Mouse (Mus musculus): ENCODE results near the gene Syncrip. TPM values are rescaled to one million over a fixed set of nuclear protein-coding genes. Genes with fewer than 3 reads are reported as not detected.
A peak's percentile ranks its signal among the peaks of the same experiment; 100 is the strongest.
"Not testable (repeated sequence)": the region's sequence is repeated elsewhere in the genome, so short reads cannot be mapped to it uniquely, and the experiment has no call there.

Syncrip gene
- 27.3 and 30.1 TPM in 2 replicates for polyA plus RNA-seq (2012; rRNA removed)

DNA sequence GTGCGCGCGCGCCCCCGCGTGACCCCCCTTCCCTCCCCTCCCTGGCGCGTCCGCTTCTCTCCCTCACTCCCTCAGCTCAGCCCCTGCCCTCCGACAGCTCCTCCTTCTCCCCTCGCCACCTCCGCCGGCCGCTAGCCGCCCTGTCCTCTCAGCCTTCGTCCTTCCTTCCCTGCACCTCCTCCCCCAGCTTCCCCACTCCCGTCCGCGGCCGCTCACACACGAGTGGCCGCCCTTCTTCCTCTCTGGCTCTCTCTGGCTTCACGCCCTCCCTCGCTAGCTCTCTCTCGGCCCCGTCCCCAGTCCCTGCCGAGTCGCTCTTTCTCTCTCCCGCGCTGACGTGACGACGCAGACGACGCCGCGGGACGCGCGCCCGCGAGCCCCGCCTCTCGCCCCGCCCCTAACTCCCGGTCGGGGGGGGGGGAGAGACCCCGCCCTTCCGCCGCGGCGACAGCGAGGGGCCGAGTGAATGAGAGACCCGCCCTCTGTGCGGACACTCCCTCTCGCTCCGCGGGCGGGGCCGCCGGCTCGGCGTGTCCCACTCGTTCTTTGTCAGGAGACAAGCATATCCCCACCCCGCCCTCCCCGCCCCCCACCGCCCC is at the start of gene Syncrip:
Gene Syncrip, minus strand, starts transcription at position 345 of the 599 bp plus-strand sequence.
- WGBS = under 1% methylated on average over 56 of the region's 68 CpGs
- not testable (repeated sequence) for H3K27me3 ChIP-seq (ENCODE audit: control insufficient read depth, insufficient read depth, low read length)
- H3K4me3 ChIP-seq (replicated peaks; ENCODE audit: insufficient read depth, low read depth, low read length) = peak within 1 kb of the TSS; percentile 89

DNA sequence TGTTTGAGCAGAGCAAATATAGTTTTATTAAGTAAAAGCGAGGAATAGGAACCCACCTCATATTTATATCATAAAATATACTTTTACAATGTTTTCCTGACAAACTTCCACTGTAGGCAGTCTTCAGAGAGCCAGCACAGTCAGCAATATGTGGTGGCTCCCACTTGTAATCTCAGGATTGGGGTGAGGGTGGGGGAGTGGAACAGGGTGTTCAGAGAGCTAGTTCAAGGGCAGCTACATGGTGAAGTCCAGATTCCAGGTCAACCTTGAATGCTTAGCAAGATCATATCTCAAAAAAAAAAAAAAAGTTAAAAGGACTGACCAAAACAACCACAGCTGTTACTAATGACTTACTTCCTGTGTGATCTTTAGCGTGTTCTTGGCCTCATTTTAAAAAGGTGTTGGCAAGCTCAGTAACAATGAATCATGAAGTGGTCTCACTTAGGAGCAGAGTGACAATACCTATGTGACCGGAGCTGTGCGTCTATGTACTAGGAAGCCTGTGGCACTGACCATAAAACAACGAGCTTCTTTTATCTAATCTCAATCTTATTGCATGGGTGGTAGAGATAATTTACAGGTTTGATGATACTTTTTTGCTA is 47.7 kb upstream of the Syncrip start:
- Histone ChIP-seq H3K27me3 (ENCODE audit: control insufficient read depth, insufficient read depth, low read length) (no peaks in the 10 kb centered on the region), H3K4me3 (replicated peaks; ENCODE audit: insufficient read depth, low read depth, low read length) (no peak overlapping the region), H3K27ac (ENCODE audit: insufficient read depth, low read length) (no peak overlapping the region), H3K4me1 (ENCODE audit: control insufficient read depth, insufficient read depth, low read length) (no peaks in the 10 kb centered on the region)
- TF ChIP-seq POLR2A (IDR thresholded peaks at IDR 0.05; ENCODE audit: borderline replicate concordance, insufficient read depth, low read length) (no peak), CTCF (IDR thresholded peaks at IDR 0.05; ENCODE audit: borderline replicate concordance, insufficient read depth, low read depth, low read length) (no peak)
- 80% methylated on average over 5 of the region's 5 CpGs for WGBS
- no peak for DNase-seq

More for the DNA sequence above, at the start of gene Syncrip:
- DNase-seq = peak; percentile 91 to 94
- TF ChIP-seq POLR2A (IDR thresholded peaks at IDR 0.05; ENCODE audit: borderline replicate concordance, insufficient read depth, low read length) = peak; percentile 67; the same call in 1 of the 2 replicates
- peak within 1 kb of the TSS; percentile 100 for H3K27ac ChIP-seq (ENCODE audit: insufficient read depth, low read length)
- not testable (repeated sequence) for H3K4me1 ChIP-seq (ENCODE audit: control insufficient read depth, insufficient read depth, low read length)

- no peaks in the 10 kb centered on the region for H3K4me1 ChIP-seq (ENCODE audit: control insufficient read depth, insufficient read depth, low read length)
- TF ChIP-seq POLR2A (IDR thresholded peaks at IDR 0.05; ENCODE audit: borderline replicate concordance, insufficient read depth, low read length) (no peak), CTCF (IDR thresholded peaks at IDR 0.05; ENCODE audit: borderline replicate concordance, insufficient read depth, low read depth, low read length) (no peak)
- no peaks in the 10 kb centered on the region for H3K27me3 ChIP-seq (ENCODE audit: control insufficient read depth, insufficient read depth, low read length)
- H3K27ac ChIP-seq (ENCODE audit: insufficient read depth, low read length) = no peak overlapping the region
- WGBS = 89% methylated on average over 3 of the region's 3 CpGs
- no peak for DNase-seq
- H3K4me3 ChIP-seq (replicated peaks; ENCODE audit: insufficient read depth, low read depth, low read length) = no peak overlapping the region
Measured at GRCm38 (mm10) chr9:88529571-88529970, 47.2 kb upstream of the Syncrip start.

- WGBS = 82% methylated on average over 5 of the region's 5 CpGs
- Histone ChIP-seq H3K27me3 (ENCODE audit: control insufficient read depth, insufficient read depth, low read length) (no peaks in the 10 kb centered on the region), H3K4me1 (ENCODE audit: control insufficient read depth, insufficient read depth, low read length) (no peaks in the 10 kb centered on the region), H3K4me3 (replicated peaks; ENCODE audit: insufficient read depth, low read depth, low read length) (no peak overlapping the region), H3K27ac (ENCODE audit: insufficient read depth, low read length) (no peak overlapping the region)
- TF ChIP-seq POLR2A (IDR thresholded peaks at IDR 0.05; ENCODE audit: borderline replicate concordance, insufficient read depth, low read length) = no peak
- no peak for TF ChIP-seq CTCF (IDR thresholded peaks at IDR 0.05; ENCODE audit: borderline replicate concordance, insufficient read depth, low read depth, low read length)
- DNase-seq = no peak
Measured at GRCm38 (mm10) chr9:88528736-88529135, 46.4 kb upstream of the Syncrip start.

DNA sequence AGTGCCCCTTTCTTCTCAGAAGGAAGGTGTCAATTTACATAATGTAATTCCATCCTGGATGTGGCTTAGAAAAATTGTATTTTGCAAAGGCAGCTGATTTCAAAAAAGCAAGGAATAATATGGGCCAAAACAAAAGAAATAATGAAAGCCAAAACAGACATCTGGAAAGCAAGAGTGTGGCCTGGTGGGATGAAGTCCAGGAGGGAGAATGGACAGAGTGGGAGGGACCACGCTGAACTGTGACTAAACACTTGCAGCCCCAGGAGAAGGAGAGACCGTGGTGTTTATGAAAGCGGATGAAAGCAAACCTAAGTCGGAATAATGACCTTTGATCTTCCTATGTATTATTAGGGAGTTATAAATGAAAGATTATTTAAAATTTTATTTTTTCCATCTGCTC is 45.6 kb upstream of the Syncrip start:
- no peak overlapping the region for H3K27ac ChIP-seq (ENCODE audit: insufficient read depth, low read length)

GRCm38 (mm10) chr9:88525341-88525740 is 43.0 kb upstream of the Syncrip start:
- H3K27ac ChIP-seq (ENCODE audit: insufficient read depth, low read length) = no peak overlapping the region
- H3K4me1 ChIP-seq (ENCODE audit: control insufficient read depth, insufficient read depth, low read length) = no peaks in the 10 kb centered on the region; the same call in 1 of the 2 replicates
- 91% methylated on average over 6 of the region's 6 CpGs for WGBS
- TF ChIP-seq CTCF (IDR thresholded peaks at IDR 0.05; ENCODE audit: borderline replicate concordance, insufficient read depth, low read depth, low read length) = no peak
- TF ChIP-seq POLR2A (IDR thresholded peaks at IDR 0.05; ENCODE audit: borderline replicate concordance, insufficient read depth, low read length) = no peak
- no peak overlapping the region for H3K4me3 ChIP-seq (replicated peaks; ENCODE audit: insufficient read depth, low read depth, low read length)
- H3K27me3 ChIP-seq (ENCODE audit: control insufficient read depth, insufficient read depth, low read length) = no peaks in the 10 kb centered on the region
- DNase-seq = no peak

More for the DNA sequence above, 45.6 kb upstream of the Syncrip start:
- no peak for DNase-seq
- Histone ChIP-seq H3K27me3 (ENCODE audit: control insufficient read depth, insufficient read depth, low read length) (no peaks in the 10 kb centered on the region), H3K4me3 (replicated peaks; ENCODE audit: insufficient read depth, low read depth, low read length) (no peak overlapping the region), H3K4me1 (ENCODE audit: control insufficient read depth, insufficient read depth, low read length) (no peaks in the 10 kb centered on the region)
- TF ChIP-seq POLR2A (IDR thresholded peaks at IDR 0.05; ENCODE audit: borderline replicate concordance, insufficient read depth, low read length) (no peak), CTCF (IDR thresholded peaks at IDR 0.05; ENCODE audit: borderline replicate concordance, insufficient read depth, low read depth, low read length) (no peak)
- 65% methylated on average over 4 of the region's 4 CpGs for WGBS

GRCm38 (mm10) chr9:88524796-88525195 is 42.4 kb upstream of the Syncrip start:
- no peak for DNase-seq
- H3K4me3 ChIP-seq (replicated peaks; ENCODE audit: insufficient read depth, low read depth, low read length) = no peak overlapping the region
- TF ChIP-seq POLR2A (IDR thresholded peaks at IDR 0.05; ENCODE audit: borderline replicate concordance, insufficient read depth, low read length) (no peak), CTCF (IDR thresholded peaks at IDR 0.05; ENCODE audit: borderline replicate concordance, insufficient read depth, low read depth, low read length) (no peak)
- no peaks in the 10 kb centered on the region; the same call in 1 of the 2 replicates for H3K4me1 ChIP-seq (ENCODE audit: control insufficient read depth, insufficient read depth, low read length)
- no peaks in the 10 kb centered on the region for H3K27me3 ChIP-seq (ENCODE audit: control insufficient read depth, insufficient read depth, low read length)
- 70% methylated on average over 3 of the region's 3 CpGs for WGBS
- H3K27ac ChIP-seq (ENCODE audit: insufficient read depth, low read length) = no peak overlapping the region

GRCm38 (mm10) chr9:88524367-88524766 is 42.0 kb upstream of the Syncrip start:
- Histone ChIP-seq H3K27me3 (ENCODE audit: control insufficient read depth, insufficient read depth, low read length) (no peaks in the 10 kb centered on the region), H3K4me1 (ENCODE audit: control insufficient read depth, insufficient read depth, low read length) (no peaks in the 10 kb centered on the region; the same call in 1 of the 2 replicates), H3K27ac (ENCODE audit: insufficient read depth, low read length) (no peak overlapping the region), H3K4me3 (replicated peaks; ENCODE audit: insufficient read depth, low read depth, low read length) (no peak overlapping the region)
- TF ChIP-seq POLR2A (IDR thresholded peaks at IDR 0.05; ENCODE audit: borderline replicate concordance, insufficient read depth, low read length) = no peak
- no peak for TF ChIP-seq CTCF (IDR thresholded peaks at IDR 0.05; ENCODE audit: borderline replicate concordance, insufficient read depth, low read depth, low read length)
- 96% methylated on average over 2 of the region's 2 CpGs for WGBS
- DNase-seq = no peak

Data from cerebellum, adult 2 months (tissue).